Mouse (Mus musculus) spleen, adult 18-20 months (tissue): ENCODE measurements around the gene Gm49673.
A peak's percentile ranks its signal among the peaks of the same experiment; 100 is the strongest.
"Not testable (repeated sequence)": the region's sequence is repeated elsewhere in the genome, so short reads cannot be mapped to it uniquely, and the experiment has no call there.

Source experiments
- DNase-seq, 2 experiments: peaks; one replicate each; pipeline ENCODE4 v3.0.0; 2022; ENCODE audit warnings: mixed read lengths in 2 of 2

Gene Gm49673

GRCm38 (mm10) chr17:8147439-8148316, at the start of gene Gm49673, which contains the start of gene Rnaset2a:
Gene Gm49673, minus strand, starts transcription at chr17:8147788.
Gene Rnaset2a, minus strand, starts transcription at chr17:8148097.
- peak; percentile 40 to 44 for DNase-seq

GRCm38 (mm10) chr17:8195685-8196376, 48.2 kb upstream of the Gm49673 start:
- DNase-seq = peak in 1 of 2 experiments; percentile 37

- DNase-seq = no peak
Measured at GRCm38 (mm10) chr17:8193678-8194077, 46.1 kb upstream of the Gm49673 start.

GRCm38 (mm10) chr17:8184217-8184616, 36.6 kb upstream of the Gm49673 start:
- no peak for DNase-seq

- no peak for DNase-seq
Measured at GRCm38 (mm10) chr17:8183815-8184214, 36.2 kb upstream of the Gm49673 start.

GRCm38 (mm10) chr17:8177090-8177489, 29.5 kb upstream of the Gm49673 start:
- DNase-seq = no peak

- DNase-seq = no peak
Measured at GRCm38 (mm10) chr17:8171081-8171480, 23.5 kb upstream of the Gm49673 start.

GRCm38 (mm10) chr17:8170331-8170730, 22.7 kb upstream of the Gm49673 start:
- peak; percentile 15 to 30 for DNase-seq

- DNase-seq = not testable (repeated sequence)
Measured at GRCm38 (mm10) chr17:8167436-8167835, 19.8 kb upstream of the Gm49673 start.

- DNase-seq = not testable (repeated sequence)
Measured at GRCm38 (mm10) chr17:8166454-8166853, 18.9 kb upstream of the Gm49673 start.

- not testable (repeated sequence) for DNase-seq
Measured at GRCm38 (mm10) chr17:8165977-8166376, 18.4 kb upstream of the Gm49673 start.

- DNase-seq = peak; percentile 51 to 57
Measured at GRCm38 (mm10) chr17:8165608-8165945, 18.0 kb upstream of the Gm49673 start.

GRCm38 (mm10) chr17:8164701-8165607, 17.4 kb upstream of the Gm49673 start, which contains the start of gene Fgfr1op:
Gene Fgfr1op, plus strand, starts transcription at chr17:8165501.
- DNase-seq = peak; percentile 58 to 69

- DNase-seq = peak; percentile 21 to 55
Measured at GRCm38 (mm10) chr17:8160969-8161368, 13.4 kb upstream of the Gm49673 start.

GRCm38 (mm10) chr17:8158627-8159026, 11.0 kb upstream of the Gm49673 start:
- DNase-seq = not testable (repeated sequence)

GRCm38 (mm10) chr17:8155982-8156381, 8.4 kb upstream of the Gm49673 start:
- DNase-seq = not testable (repeated sequence)

GRCm38 (mm10) chr17:8155010-8155409, 7.4 kb upstream of the Gm49673 start:
- DNase-seq = not testable (repeated sequence)

- not testable (repeated sequence) for DNase-seq
Measured at GRCm38 (mm10) chr17:8146931-8147330, 657 bp downstream of the Gm49673 start.

- DNase-seq = not testable (repeated sequence)
Measured at GRCm38 (mm10) chr17:8143802-8144673, 3.5 kb downstream of the Gm49673 start.

GRCm38 (mm10) chr17:8140210-8140609, 7.4 kb downstream of the Gm49673 start:
- DNase-seq = not testable (repeated sequence)

- DNase-seq = not testable (repeated sequence)
Measured at GRCm38 (mm10) chr17:8138116-8138515, 9.5 kb downstream of the Gm49673 start.
